Mouse (Mus musculus) spleen, adult 2 months (tissue): Measurements from ENCODE around the gene Clec5a.

Source experiments
- CTCF ChIP-seq: fragments of 200-500 bp; IDR thresholded peaks from 2 replicates; pipeline ENCODE4 v1.5.1; 2011; ENCODE audit warnings: mild to moderate bottlenecking, inconsistent platforms; ENCODE audit not compliant: insufficient read depth, insufficient read length, insufficient replicate concordance; ENCODE audit errors: extremely low read depth
- POLR2A ChIP-seq: fragments of 200-500 bp; IDR thresholded peaks from 2 replicates; pipeline ENCODE4 v1.6.1; 2011; ENCODE audit warnings: low read depth, low read length, inconsistent platforms

- TF ChIP-seq POLR2A (no peak), CTCF (no peak)
Measured at GRCm38 (mm10) chr6:40626111-40626510, 40.5 kb upstream of the Clec5a start.
